Mouse (Mus musculus): ENCODE measurements at regions not wholly inside any gene's neighbourhood (a gene's known extent, or its start where the extent isn't known, plus 50 kb on each side); places are given as distances from the start of the nearest gene placed in this dataset.

GRCm38 (mm10) chr7:29575606-29576005 is 57.2 kb upstream of the Sipa1l3 start:
- no peak for TF ChIP-seq CTCF (conservative IDR thresholded peaks at IDR 0.05; ENCODE audit: low read length)
- no peak for TF ChIP-seq POU5F1 (IDR thresholded peaks at IDR 0.05; ENCODE audit: borderline replicate concordance, low read length)
